Mouse (Mus musculus) C2C12 (cell line): ENCODE results near the gene Cpvl. TPM values are rescaled to one million over a fixed set of nuclear protein-coding genes. Genes with fewer than 3 reads are reported as not detected.

Experiments used
- H3K27me3 ChIP-seq: one replicate; pipeline ENCODE4 v1.6.1; 2011; ENCODE audit not compliant: control insufficient read depth, insufficient read depth, insufficient read length
- H3K36me3 ChIP-seq: one replicate; pipeline ENCODE4 v1.6.1; 2011; ENCODE audit not compliant: control insufficient read depth, insufficient read depth
- H3K4me3 ChIP-seq: one replicate; pipeline ENCODE4 v1.5.1; 2011; ENCODE audit warnings: mild to moderate bottlenecking, control low read depth; ENCODE audit not compliant: poor library complexity, insufficient read depth, severe bottlenecking
- H3K79me2 ChIP-seq: one replicate; pipeline ENCODE4 v1.6.1; 2011; ENCODE audit not compliant: control insufficient read depth, insufficient read depth
- H3K79me3 ChIP-seq: one replicate; pipeline ENCODE4 v1.6.1; 2011; ENCODE audit warnings: low read depth, control low read depth
- H3ac ChIP-seq: one replicate; pipeline ENCODE3; 2011; ENCODE audit warnings: low read depth; ENCODE audit not compliant: control insufficient read depth, insufficient read length
- CEBPB ChIP-seq: IDR thresholded peaks from one replicate; pipeline ENCODE4 v1.6.1; 2011; ENCODE audit warnings: low read depth, mild to moderate bottlenecking, control low read depth, moderate library complexity
- CTCF ChIP-seq: IDR thresholded peaks from one replicate; pipeline ENCODE4 v1.5.1; 2011; ENCODE audit not compliant: control insufficient read depth, insufficient read depth, insufficient read length
- FOSL1 ChIP-seq: IDR thresholded peaks from one replicate; pipeline ENCODE4 v1.8.0; 2011; ENCODE audit warnings: mild to moderate bottlenecking, low read length; ENCODE audit not compliant: poor library complexity, insufficient read depth, severe bottlenecking
- MAX ChIP-seq: IDR thresholded peaks from one replicate; pipeline ENCODE4 v1.6.1; 2011; ENCODE audit warnings: mild to moderate bottlenecking, control low read depth
- MYOD1 ChIP-seq: IDR thresholded peaks from one replicate; pipeline ENCODE4 v1.6.1; 2011; ENCODE audit warnings: low read depth; ENCODE audit not compliant: control insufficient read depth, insufficient read length
- MYOG ChIP-seq: IDR thresholded peaks from one replicate; pipeline ENCODE4 v1.6.1; 2011; ENCODE audit not compliant: control insufficient read depth, insufficient read length; ENCODE audit errors: extremely low read depth
- USF1 ChIP-seq: IDR thresholded peaks from one replicate; pipeline ENCODE4 v1.6.1; 2011; ENCODE audit warnings: low read depth, mild to moderate bottlenecking, control low read depth, moderate library complexity
- polyA plus RNA-seq: library from polyadenylated mRNA; unstranded; fragments of >200 nt; fragmentation: generic; extraction: Trizol; gene quantifications from one replicate; pipeline ENCODE4 v1.2.1, GENCODE M21; 2012; ENCODE audit warnings: missing spikeins

Cpvl gene
- polyA plus RNA-seq, 1 experiment, result not detected

GRCm38 (mm10) chr6:53980817-53981480 lies 2.5 kb upstream of the Cpvl start:
- H3ac ChIP-seq, result no peak overlapping the region

GRCm38 (mm10) chr6:53974040-53974439 lies 4.4 kb downstream of the Cpvl start:
- TF ChIP-seq FOSL1 (no peak), MYOG (no peak), MAX (no peak), CTCF (no peak), CEBPB (no peak), MYOD1 (no peak), USF1 (no peak)
- H3K27me3 ChIP-seq, result no peaks in the 10 kb centered on the region
- H3K79me2 ChIP-seq, result no peaks in the 10 kb centered on the region
- no peaks in the 10 kb centered on the region for H3K79me3 ChIP-seq
- no peaks in the 10 kb centered on the region for H3K36me3 ChIP-seq
- no peak overlapping the region for H3K4me3 ChIP-seq
- no peak overlapping the region for H3ac ChIP-seq

More at GRCm38 (mm10) chr6:53980817-53981480, 2.5 kb upstream of the Cpvl start:
- Histone ChIP-seq H3K27me3 (no peaks in the 10 kb centered on the region), H3K79me2 (no peaks in the 10 kb centered on the region), H3K4me3 (no peak overlapping the region), H3K79me3 (no peaks in the 10 kb centered on the region), H3K36me3 (no peaks in the 10 kb centered on the region)
- TF ChIP-seq CEBPB (no peak), USF1 (no peak), CTCF (no peak), FOSL1 (no peak), MAX (no peak), MYOD1 (no peak)

GRCm38 (mm10) chr6:53973468-53973867 lies 5.0 kb downstream of the Cpvl start:
- Histone ChIP-seq H3ac (no peak overlapping the region), H3K79me3 (no peaks in the 10 kb centered on the region), H3K27me3 (no peaks in the 10 kb centered on the region), H3K4me3 (no peak overlapping the region), H3K79me2 (no peaks in the 10 kb centered on the region), H3K36me3 (no peaks in the 10 kb centered on the region)
- no peak for TF ChIP-seq CTCF
- no peak for TF ChIP-seq MAX
- no peak for TF ChIP-seq MYOG
- TF ChIP-seq FOSL1, result no peak
- no peak for TF ChIP-seq MYOD1
- no peak for TF ChIP-seq USF1
- TF ChIP-seq CEBPB, result no peak

- TF ChIP-seq USF1 (no peak), MAX (no peak), CEBPB (no peak), MYOD1 (no peak), FOSL1 (no peak), CTCF (no peak), MYOG (no peak)
Measured at GRCm38 (mm10) chr6:53972238-53972743, 6.2 kb downstream of the Cpvl start.

GRCm38 (mm10) chr6:53971729-53972128 lies 6.7 kb downstream of the Cpvl start:
- no peak overlapping the region for H3ac ChIP-seq
- H3K4me3 ChIP-seq, result no peak overlapping the region
- no peaks in the 10 kb centered on the region for H3K27me3 ChIP-seq
- no peaks in the 10 kb centered on the region for H3K79me3 ChIP-seq
- no peaks in the 10 kb centered on the region for H3K36me3 ChIP-seq
- no peaks in the 10 kb centered on the region for H3K79me2 ChIP-seq
- no peak for TF ChIP-seq CTCF
- no peak for TF ChIP-seq MYOD1
- no peak for TF ChIP-seq FOSL1
- no peak for TF ChIP-seq MYOG
- TF ChIP-seq MAX, result no peak
- TF ChIP-seq CEBPB, result no peak
- no peak for TF ChIP-seq USF1

More at GRCm38 (mm10) chr6:53972238-53972743, 6.2 kb downstream of the Cpvl start:
- Histone ChIP-seq H3K36me3 (no peaks in the 10 kb centered on the region), H3K27me3 (no peaks in the 10 kb centered on the region), H3K4me3 (no peak overlapping the region), H3K79me2 (no peaks in the 10 kb centered on the region), H3K79me3 (no peaks in the 10 kb centered on the region), H3ac (no peak overlapping the region)

GRCm38 (mm10) chr6:53969081-53969480 lies 9.4 kb downstream of the Cpvl start:
- Histone ChIP-seq H3K79me3 (no peaks in the 10 kb centered on the region), H3K4me3 (no peak overlapping the region), H3ac (no peak overlapping the region), H3K36me3 (no peaks in the 10 kb centered on the region), H3K79me2 (no peaks in the 10 kb centered on the region), H3K27me3 (no peaks in the 10 kb centered on the region)
- TF ChIP-seq CEBPB, result no peak
- TF ChIP-seq MAX, result no peak
- TF ChIP-seq MYOG, result no peak
- TF ChIP-seq FOSL1, result no peak
- no peak for TF ChIP-seq CTCF
- TF ChIP-seq MYOD1, result no peak
- TF ChIP-seq USF1, result no peak
